Mouse (Mus musculus): ENCODE measurements around the gene Cryba1.
"Not testable (repeated sequence)": the region's sequence is repeated elsewhere in the genome, so short reads cannot be mapped to it uniquely, and the experiment has no call there.

Cryba1 gene

DNA sequence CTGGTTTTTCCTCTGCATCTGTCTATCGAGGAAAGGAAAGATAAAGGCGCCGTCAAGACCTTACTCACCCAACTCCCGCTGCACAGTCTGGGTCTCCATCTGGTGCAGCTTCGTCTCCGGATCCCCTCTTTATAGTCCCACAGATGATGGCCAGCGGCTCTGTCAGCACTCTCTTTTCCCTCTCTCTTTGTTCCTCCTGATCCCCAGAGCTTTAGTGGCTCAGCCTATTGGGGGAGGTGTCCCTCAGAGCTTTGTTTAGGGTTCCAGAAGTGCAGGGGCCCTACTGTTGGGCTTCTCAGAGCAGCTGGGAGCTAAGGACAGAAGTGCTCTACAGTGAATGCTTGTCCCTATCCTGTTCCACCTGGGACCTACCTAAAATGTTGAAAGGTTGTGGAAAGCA is at the start of gene Cryba1:
Gene Cryba1, minus strand, starts transcription at position 101 of the 400 bp plus-strand sequence.
- no peak for DNase-seq

DNA sequence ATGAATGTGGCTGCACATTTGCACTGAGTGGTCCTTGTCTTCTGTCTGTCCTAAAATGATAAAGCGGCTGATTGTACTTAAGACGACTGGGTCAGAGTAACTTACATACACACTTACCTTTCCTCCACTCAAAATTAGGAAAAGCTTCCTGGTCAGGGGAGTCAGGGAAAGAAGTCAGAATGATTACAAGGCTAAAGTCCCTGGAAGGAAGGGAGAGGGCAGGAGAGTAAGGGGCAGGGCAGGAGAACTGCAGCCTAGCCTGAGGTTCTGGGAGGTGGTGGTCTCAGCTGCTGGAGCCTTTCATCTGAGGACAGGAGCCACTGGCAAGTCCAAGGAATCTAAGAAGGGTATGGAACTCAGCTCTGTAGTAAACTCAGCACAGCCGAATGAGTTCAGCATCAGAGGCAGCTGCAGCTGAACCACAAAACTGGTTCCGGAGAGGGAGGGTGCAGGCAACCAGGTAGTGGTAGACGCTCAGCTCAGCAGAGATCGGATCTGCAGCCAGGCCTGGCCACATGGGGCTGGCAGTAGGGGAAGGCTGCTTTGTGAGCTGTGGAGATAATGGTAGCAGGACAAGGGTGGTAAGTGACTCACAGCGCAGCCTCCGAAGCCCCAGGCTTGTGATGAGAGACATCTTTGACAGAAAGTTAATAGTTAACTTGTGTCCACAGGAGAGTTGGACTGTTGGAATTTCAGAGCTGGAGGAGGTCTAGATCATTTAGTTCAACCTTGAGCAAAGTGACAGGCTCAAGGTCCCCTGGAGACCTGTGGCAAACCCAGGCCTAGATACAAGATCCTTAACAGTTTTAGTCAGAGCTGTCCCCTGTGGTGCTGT is 47.0 kb upstream of the Cryba1 start:
- DNase-seq: peak; percentile 23 to 40

DNA sequence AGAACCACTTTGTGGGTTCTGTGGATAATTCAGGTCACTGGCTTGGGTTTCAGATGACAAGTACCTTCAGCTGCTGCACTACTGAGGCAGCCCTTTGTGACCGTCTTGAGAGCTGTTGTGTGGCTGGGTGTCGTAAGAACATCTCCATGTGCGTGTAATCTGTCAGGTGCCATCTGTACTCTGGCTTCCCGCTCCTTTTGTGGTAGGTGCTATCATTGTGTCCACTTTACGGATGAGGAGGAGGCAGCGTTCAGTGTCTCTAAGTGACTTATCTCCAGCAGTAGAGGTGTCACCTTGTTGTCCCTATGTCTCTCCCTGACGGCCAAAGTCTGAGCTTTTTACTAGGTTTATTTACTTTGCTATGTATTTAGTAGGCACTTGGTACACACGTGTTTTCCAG is 45.3 kb upstream of the Cryba1 start:
- no peak for DNase-seq

DNA sequence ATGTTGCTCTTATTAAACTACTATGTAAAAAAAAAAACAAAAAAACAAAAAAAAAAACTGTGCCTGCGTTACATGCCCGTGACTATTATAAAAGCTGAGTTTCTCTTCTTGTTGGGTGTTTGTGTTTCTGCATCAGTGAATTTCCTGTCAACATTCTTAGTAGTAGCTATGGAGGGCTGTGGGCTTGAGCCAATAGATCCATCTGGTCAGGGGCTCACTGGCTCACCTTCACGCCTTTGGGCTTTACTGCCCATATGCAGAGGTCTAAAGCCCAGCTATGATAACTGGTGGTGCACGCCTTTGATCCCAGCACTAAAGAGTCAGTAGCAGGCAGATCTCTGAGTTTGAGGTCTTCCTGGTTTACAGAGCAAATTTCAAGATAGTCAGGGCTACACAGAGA is 44.4 kb upstream of the Cryba1 start:
- DNase-seq: no peak

DNA sequence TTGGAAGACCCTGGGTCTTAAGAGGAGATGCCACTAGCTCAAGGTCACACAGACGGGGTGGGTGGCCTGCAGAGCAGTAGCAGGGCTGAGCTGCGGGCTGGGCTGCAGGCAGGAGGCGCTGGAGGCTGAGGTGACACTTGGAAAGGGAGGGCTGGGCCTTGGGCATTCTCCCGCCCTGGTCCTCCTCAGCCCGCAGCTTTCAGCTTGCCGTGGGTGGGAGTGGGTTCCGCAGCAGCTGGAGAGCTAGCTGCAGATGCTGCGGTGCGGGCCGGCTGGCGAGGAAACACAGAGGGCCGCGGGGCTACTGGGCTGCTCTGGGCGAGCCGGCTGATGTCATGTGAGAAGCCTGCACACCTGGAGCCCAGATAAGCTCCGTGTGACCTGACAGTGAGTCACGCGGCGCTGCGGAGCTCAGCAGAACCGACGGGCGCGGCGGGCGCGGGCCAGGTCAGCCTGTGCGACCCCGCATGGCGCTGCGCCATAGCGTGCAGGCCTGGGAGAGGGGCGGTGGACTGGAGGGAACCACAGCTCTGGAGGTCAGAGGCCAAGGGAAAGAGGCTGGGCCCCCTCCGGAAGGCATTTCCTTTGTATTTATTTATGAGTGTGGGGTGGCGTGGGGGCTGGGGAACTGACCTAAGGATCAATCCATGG is 41.4 kb upstream of the Cryba1 start:
- peak; percentile 41 to 65 for DNase-seq

DNA sequence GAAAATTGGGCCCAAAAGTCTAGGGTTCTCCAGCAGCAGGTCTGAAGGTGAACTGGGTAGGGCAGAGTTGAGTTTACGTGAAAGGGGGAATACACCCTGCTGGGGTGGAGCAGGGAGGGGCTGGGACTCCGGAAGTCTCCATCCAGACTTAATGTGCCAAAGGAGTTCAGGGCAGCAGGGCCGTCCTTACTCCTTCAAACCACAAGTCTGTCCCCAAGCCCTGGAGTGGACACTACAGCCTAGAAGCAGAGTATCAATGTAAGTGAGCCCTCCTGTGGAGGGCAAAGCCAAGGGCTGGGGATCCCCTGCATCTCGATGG is 40.3 kb upstream of the Cryba1 start:
- DNase-seq: no peak

DNA sequence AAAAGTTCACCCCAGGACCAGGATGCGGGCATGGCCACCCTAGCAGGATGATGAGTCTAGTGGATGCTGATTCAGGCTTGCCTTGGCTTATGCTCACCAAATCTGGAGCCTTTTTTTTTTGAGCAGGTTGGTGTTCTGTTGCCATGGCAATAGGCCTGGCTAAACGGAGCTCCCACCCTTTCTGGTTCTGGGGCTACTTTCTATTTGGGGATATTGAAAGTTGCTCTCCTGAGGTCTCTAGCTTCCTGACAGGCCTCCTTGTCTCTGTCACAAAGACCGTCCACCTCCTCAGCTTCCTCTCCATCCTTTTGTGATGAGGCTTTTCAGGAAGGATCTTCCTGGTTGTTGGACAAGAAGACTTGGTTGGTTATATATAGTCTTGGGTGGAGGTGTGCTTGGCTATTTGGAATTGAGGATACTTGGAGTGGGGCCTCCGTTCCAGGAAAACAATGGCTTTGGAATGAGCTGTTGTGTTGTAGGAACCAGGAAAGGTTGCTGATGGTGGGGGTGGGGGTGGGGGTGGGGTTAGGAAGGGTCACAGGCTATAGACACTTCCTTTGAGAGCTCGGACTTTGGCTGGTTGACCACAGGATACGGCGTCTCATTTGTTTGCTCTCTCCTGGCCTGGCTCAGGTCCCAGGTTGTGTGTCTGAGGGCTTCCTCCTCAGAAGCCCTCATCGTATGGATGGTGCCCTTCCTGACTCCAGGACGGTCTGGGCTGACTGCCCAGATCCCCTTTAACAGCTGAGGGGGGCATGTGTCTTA is 39.8 kb upstream of the Cryba1 start:
- peak; percentile 30 to 32 for DNase-seq

DNA sequence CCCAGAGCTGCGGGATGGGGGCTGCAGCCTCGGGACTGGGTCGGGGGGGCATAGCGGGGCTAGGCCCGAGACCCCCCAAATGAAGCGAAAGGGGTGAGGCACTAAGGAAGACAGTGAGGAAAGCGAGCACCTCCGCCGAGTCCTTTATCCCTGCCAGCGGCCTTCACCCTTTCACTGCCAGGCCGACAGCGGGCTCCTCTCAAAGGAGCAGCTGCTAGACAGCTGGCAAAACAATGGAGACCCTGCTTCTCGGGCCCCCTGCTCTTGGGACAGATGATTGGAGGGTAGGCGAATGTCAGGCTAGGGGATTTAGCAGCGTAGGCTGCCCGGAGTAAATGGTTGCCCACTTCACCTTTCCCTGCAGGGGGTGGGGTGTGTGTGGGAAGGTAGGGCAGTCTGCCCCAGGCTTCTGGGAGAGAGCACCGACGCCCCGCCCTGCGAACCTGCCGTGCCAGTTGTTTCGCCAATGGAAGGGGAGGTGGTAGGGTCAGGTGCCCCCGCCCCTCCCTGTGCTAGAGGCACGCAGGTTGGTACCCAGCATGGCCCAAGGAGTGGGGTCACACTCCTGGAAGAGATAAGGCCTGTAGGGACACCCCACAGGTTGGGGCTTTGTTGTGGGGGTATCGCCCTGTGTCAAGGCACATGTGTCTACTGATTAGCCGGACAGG is 38.7 kb upstream of the Cryba1 start:
- peak; percentile 62 to 65 for DNase-seq

DNA sequence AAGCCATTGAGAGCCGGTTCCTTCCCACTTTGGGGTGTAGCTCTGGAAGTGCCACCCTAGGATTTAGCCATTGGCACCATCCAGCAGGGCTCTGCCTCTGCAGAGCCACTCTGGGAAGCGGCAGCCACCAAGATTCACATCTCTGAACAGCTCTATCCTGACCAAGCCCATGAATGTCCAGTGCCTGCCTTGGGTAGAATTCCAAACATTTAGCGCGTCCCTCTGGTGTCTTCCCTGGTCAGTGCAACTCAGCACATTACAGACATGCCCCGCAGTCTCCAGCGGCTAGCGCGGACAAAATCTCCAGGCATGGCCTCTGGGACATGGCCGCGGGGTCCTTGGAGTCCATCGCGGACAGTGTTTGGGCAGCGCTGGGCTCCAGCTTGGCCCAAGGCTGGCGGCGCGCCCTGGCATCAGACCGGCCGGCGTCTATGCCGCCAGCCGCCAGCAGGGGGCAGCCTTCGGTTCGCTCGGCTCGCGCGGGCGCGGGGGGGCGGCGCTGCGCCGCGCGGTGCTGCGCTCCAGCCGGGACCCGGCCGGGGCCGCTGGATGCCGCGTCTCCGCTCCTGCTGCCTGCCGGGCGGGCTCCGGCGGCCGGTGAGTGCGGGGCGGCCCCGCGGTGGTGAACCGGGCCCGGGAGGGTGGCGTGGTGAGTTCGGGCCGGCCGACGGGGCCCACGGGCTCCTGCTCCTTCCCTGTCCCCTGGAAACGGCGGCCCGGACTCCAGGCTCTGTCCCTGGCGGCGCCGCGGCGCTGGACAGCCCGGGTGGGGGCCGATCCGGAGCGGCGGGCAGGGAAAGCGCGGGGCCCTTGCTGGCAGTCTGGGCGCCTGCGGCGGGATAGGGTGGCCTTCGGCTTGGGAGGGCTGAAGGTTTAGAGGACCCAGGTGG is 37.9 kb upstream of the Cryba1 start, which contains the start of gene Myo18a:
Gene Myo18a, plus strand, starts transcription at position 464 of the 890 bp plus-strand sequence.
- peak; percentile 95 to 98 for DNase-seq

DNA sequence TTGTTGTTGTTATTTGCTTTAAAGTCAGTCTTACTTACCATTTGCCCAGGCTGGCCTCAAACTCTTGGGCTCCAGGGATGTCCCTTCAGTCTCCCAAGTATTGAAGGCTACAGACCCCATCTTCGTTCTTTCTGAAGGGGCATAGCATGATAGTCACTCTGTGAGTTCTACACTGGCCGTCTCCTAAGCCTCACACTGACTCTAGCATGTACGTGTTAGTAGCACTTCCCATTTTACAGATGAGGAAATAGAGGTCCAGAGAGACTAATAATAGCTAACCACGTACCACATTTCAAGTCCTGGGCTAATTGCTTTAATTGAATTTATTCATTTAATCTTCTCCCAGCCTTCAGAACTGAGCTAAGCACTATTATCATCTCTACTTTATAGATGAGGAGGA is 34.9 kb upstream of the Cryba1 start:
- no peak for DNase-seq

DNA sequence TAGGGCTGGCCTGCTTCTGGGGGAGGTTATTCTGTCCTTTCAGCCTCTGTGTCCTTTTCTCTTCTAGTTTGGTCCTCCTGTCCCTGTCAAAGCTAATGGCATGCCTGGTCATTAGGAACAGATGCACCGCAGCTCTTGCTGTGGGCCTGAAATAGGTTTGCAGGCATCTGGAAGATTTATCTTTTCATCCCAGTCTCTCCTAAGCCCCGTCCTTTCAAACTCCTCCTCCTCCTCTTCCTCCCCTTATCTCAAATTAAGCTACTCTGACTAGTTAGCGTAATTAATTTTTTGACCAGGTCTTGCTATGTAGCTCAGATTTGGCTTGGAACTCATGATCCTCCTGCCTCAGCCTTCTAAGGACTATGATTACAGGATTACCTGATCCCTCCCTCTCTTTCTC is 28.4 kb upstream of the Cryba1 start:
- no peak for DNase-seq

DNA sequence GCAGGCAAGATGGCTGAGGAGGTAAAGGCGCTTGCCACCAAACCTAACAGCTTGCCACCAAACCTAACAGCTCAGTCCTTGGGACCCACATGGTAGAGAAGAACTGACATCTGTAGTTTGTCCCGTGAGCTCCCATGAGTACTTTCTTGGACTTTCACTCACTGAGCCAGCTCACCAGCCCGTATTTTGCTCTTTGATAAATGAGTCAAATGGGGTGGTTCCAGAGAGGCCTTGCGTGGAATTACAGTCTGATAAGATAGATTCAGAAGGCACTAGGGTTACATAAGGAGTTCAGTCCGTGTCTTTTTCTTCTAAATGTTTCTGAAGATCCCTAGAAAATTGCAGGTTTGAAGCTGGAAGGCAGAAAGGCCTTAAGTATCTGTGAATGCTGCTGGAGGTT is 27.4 kb upstream of the Cryba1 start:
- no peak for DNase-seq

DNA sequence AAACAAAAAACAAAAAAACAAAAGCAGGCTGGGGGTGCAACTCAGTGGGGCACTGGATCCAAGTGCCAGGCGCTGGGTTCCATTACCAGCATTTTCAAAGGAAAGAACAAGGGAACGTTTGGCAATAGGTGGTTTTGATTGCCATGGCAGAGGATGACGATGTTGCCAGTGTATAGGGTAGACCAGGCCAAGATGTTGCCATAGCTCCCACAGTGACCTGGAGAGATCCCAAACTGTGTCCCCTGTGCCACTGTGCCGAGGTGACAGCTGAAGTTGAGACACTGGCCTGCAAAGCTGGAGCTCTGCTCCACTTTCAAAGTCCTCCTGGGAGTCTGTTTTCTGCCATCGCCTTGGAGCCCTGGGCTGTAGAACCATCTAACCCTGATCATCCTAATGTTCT is 23.9 kb upstream of the Cryba1 start:
- DNase-seq: no peak

DNA sequence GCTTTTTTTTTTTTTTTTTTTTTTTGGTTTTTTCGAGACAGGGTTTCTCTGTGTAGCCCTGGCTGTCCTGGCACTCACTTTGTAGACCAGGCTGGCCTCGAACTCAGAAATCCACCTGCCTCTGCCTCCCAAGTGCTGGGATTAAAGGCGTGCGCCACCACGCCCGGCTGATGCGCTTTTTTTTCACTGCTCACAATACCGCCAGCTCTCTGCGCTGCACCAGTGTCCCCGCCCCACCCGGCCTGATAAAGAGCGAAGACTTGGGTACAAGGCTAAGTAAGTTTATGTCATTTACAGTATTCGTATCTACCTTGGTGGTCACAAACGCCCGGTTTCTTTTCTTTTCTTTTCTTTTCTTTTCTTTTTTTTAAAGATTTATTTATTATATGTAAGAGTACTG is 22.0 kb upstream of the Cryba1 start:
- DNase-seq: not testable (repeated sequence)

DNA sequence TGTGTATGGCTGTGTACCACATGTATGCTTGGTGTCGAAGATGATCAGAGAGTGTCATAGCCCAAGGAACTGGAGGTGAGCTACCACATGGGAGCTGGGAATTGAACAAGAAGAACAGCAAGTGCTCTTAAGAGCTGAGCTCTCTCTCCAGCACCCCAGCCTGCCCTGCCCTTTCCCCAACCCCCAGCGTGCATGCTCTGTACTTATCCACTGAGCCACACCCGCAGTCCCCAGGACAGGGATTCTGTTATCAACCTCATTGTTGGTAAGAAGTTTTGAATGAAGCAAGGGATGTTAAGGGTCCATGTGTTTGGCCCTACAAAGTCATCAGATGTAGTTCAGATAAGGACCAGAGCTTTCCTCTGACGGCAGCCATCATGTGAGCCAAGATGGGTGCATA is 21.6 kb upstream of the Cryba1 start:
- no peak for DNase-seq

DNA sequence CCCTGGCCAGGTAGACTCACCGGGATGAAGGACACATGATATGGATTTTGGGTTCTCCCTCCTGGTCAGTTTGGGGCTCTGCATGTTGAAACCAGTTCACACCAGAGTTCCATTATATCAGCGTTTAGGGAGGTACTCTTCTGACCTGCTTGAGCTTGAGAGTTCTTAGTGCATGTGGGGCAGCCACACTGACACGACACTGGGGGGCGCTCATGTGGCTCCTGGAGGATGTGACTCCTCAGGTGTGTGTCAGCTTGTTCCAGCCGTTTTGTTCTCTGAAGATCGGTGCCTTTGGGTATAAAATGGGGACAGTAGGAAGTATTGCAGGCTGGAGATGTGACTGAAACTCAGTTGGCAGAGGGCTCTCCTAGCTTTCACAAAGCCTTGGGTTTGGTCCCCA is 18.9 kb upstream of the Cryba1 start:
- DNase-seq: peak; percentile 35 to 74

DNA sequence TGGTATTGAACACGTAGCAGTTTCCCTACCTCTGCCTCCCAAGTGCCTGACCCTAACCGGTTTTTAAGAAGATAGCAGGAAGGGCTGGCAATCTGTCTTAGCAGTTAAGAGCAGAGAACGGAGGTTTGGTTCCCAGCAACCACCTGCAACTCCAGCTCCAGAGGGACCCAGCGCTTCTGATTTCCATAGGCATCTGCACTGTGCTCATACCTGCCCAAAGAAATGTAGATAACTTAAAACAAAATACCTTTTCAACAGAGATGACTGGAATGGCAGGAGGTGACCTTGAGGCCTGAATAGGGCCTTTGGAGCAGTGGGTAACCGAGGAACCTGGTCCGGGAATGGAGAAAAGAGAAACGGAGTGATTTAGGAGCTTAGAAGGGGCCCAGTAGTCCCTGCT is 13.5 kb upstream of the Cryba1 start:
- no peak for DNase-seq

DNA sequence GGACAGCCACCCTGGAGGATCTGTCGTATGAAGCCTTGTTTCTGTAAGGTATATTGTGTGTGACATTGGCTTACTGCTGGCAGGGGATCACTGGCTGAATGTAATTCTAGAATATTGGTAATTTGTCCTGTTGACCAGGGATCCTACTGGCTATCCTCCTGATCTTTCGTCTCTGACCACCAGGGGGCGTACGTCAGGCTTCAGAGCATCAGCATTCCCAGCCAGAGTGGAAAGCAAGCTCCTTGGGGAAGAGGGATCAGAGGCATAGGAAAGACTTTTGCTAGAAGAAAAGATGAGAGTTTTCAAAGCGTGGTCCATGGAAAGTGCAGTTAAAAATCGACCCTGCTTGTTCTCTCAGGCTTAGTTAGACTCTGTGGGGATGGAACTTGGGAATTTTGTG is 12.2 kb upstream of the Cryba1 start:
- peak; percentile 87 to 94 for DNase-seq

DNA sequence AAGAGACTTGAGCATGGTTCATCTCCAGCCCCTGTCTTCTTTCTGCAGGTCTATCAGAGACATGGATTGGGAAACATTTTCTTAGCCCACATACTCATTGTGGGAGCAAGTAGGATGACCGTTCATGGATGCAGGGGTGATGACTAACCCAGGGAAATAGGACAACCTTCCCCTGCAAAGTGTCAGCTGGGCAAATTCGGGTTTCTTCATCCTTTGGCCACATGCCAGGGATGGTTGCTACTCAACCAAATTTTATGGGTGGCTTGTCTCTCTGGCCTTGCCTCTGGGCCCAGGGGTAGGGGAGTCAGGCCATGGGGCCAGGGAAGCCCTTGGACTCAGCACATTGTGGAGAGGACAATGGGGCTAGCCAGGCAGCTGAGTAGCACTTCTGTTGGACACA is 3.5 kb upstream of the Cryba1 start:
- DNase-seq: peak in 1 of 2 experiments; percentile 35

DNA sequence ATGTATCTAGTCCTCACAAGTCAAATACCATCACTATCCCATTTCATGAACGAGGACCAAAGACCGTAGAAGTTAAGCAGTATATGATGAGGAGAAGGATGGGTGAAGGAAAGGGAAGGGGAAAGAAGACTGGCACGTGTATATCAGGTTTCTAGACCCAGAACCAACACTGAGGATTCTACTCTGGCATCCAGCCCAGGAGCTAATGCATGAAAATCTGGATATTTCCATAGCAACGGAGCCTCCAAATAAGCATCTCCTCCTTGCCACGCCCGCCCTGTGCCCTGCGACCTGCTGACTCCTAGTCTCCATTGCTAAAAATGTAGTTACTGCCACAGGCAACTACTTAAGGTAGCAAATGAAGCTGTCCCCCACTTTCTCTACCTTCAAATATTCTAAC is 317 bp downstream of the Cryba1 start:
- DNase-seq: peak in 1 of 2 experiments; percentile 17

DNA sequence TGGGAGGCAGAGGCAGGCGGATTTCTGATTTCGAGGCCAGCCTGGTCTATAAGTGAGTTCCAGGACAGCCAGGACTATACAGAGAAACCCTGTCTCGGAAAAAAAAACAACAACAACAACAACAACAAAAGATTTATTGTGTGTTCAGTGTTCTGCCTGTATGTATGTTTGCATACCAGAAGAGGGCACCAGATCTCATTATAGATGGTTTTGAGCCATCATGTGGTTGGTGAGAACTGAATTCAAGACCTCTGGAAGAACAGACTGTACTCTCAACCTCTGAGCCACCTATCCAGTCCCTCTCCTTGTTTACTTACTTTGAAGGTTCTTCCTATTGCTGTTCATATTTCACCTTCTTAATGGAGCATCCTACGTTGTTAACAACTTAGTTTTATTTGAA is 3.7 kb downstream of the Cryba1 start:
- DNase-seq: no peak

DNA sequence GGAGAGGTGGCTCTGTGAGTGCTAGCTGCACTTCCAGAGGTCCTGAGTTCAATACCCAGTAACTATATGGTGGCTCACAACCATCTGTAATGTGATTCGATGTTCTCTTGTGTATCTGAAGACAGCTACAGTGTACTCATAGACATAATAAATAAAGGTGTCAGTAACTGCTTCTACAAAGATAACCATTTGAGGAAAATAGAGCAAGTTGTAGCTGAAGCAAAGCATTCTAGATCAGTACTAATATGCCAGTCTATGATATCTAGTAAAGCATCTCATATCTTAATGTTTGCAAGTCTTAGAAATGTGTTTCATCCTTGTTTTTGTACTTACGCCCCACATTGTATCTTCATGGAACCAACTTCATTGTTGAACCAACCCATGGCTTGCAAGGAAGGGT is 6.0 kb downstream of the Cryba1 start:
- DNase-seq: no peak
